Mouse (Mus musculus) spleen, postnatal 10 days (tissue): ENCODE results near the gene Nenf.

ENCODE experiments used
- DNase-seq, 2 experiments: peaks; one replicate each; pipeline ENCODE4 v3.0.0; 2021 to 2022; ENCODE audit warnings: low spot score in 2 of 2

Gene Nenf

GRCm38 (mm10) chr1:191283110-191284040 lies 34.6 kb downstream of the Nenf start:
- no peak for DNase-seq

GRCm38 (mm10) chr1:191282319-191282718 lies 35.7 kb downstream of the Nenf start:
- no peak for DNase-seq

- DNase-seq = no peak
Observed at GRCm38 (mm10) chr1:191281171-191281570, 36.8 kb downstream of the Nenf start.

GRCm38 (mm10) chr1:191278324-191278723 lies 39.7 kb downstream of the Nenf start:
- no peak for DNase-seq

- peak in 1 of 2 experiments; percentile 51 for DNase-seq
Observed at GRCm38 (mm10) chr1:191277549-191278059, 40.4 kb downstream of the Nenf start.

- no peak for DNase-seq
Observed at GRCm38 (mm10) chr1:191276181-191276580, 41.8 kb downstream of the Nenf start.

GRCm38 (mm10) chr1:191275527-191275926 lies 42.5 kb downstream of the Nenf start:
- DNase-seq = peak; percentile 61 to 81

- DNase-seq = no peak
Observed at GRCm38 (mm10) chr1:191272660-191273059, 45.3 kb downstream of the Nenf start.

- no peak for DNase-seq
Observed at GRCm38 (mm10) chr1:191269648-191269952, 48.4 kb downstream of the Nenf start.

- no peak for DNase-seq
Observed at GRCm38 (mm10) chr1:191268797-191269647, 49.0 kb downstream of the Nenf start.

GRCm38 (mm10) chr1:191267856-191268255 lies 50.1 kb downstream of the Nenf start:
- no peak for DNase-seq

GRCm38 (mm10) chr1:191267162-191267561 lies 50.8 kb downstream of the Nenf start:
- DNase-seq = no peak

- no peak for DNase-seq
Observed at GRCm38 (mm10) chr1:191263471-191263870, 54.5 kb downstream of the Nenf start.

GRCm38 (mm10) chr1:191261861-191262260 lies 56.1 kb downstream of the Nenf start:
- no peak for DNase-seq

GRCm38 (mm10) chr1:191259661-191260060 lies 58.3 kb downstream of the Nenf start:
- DNase-seq = no peak

GRCm38 (mm10) chr1:191259121-191259520 lies 58.9 kb downstream of the Nenf start:
- DNase-seq = no peak

- no peak for DNase-seq
Observed at GRCm38 (mm10) chr1:191258521-191258920, 59.5 kb downstream of the Nenf start.

- DNase-seq = no peak
Observed at GRCm38 (mm10) chr1:191257981-191258380, 60.0 kb downstream of the Nenf start.

GRCm38 (mm10) chr1:191257351-191257771 lies 60.6 kb downstream of the Nenf start:
- DNase-seq = no peak
